Mouse (Mus musculus) splenic B cell, adult 2 months (primary cell): ENCODE measurements around the gene Map1a.
A peak's percentile ranks its signal among the peaks of the same experiment; 100 is the strongest.

Experiments used
- DNase-seq: peaks from one replicate; pipeline ENCODE4 v3.0.0-alpha.2; 2011; ENCODE audit warnings: low read depth, low spot score
- H3K27me3 ChIP-seq: 2 replicates; pipeline ENCODE4 v1.6.1; 2012; ENCODE audit warnings: mild to moderate bottlenecking, low read length, moderate library complexity, mixed read lengths; ENCODE audit not compliant: control insufficient read depth, poor library complexity, insufficient read depth, severe bottlenecking
- H3K36me3 ChIP-seq: 2 replicates; pipeline ENCODE4 v1.6.1; 2012; ENCODE audit warnings: mild to moderate bottlenecking, low read length, moderate library complexity, mixed read lengths; ENCODE audit not compliant: control insufficient read depth, poor library complexity, insufficient read depth, severe bottlenecking

Gene Map1a

DNA sequence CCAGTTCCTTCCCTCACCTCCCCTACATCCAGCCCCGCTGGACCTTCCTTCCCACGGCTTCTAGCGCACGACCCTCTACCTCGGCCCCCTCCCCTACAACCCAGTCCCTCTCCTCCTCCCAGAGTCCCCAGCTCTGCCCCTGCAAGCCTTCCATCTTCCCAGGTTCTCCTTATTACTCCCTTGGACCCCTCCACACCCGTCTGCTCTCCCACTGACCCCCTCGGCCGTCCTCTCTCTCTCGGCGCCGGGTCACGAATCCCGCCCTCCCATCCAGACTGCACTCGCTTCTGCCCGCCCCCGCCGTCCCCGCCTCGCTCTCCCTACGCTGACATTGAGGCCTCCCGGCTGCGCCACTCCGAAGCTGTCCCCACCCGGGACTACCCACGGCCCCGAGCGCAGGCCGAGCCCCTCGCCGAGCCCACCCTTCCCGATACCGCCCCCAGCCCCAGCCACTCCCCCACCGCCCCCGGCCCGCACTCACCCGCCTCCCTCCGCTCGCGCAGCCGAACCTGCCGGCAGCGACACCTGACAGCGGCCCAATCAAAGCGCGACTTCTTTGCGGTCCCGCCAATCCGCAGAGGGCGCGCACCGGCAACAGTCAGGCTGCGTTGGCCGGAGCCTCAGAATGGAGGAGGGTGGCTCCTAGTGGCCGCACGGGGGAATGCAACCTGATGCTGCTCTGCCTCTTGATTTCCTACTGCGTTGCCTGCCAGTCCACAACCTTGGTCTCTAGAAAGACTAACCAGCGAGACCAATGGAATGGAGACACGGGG is 65.6 kb downstream of the Map1a start, which contains the start of gene Ppip5k1:
TSS of gene Ppip5k1 (minus strand) at position 577 of the 773 bp plus-strand sequence.
- Histone ChIP-seq H3K36me3 (no peaks in the 10 kb centered on the region), H3K27me3 (no peaks in the 10 kb centered on the region)
- peak; percentile 97 for DNase-seq

DNA sequence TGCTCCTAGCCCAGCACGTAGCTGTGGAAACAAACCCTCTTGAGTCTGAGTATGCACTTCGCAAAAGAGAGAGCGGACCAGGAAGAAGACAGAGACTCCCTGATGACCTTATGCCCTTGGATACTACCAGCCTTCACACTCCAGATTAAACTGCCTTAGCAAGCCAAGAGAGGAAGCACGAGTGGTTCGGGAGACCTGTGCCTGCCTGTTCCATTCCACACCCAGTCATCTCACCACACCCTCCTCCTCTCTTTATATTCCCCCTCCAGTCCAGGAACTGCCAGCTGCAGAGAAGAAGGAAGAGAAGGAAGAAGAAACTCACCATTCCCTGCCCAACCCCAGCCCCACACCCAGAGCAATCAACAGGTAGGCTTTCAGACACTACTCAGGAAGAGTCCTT is 68.1 kb downstream of the Map1a start, which contains the start of gene Ckmt1:
TSS of gene Ckmt1 (plus strand) at position 221 of the 400 bp plus-strand sequence.
- H3K36me3 ChIP-seq, result no peaks in the 10 kb centered on the region
- no peaks in the 10 kb centered on the region for H3K27me3 ChIP-seq
- DNase-seq, result no peak

DNA sequence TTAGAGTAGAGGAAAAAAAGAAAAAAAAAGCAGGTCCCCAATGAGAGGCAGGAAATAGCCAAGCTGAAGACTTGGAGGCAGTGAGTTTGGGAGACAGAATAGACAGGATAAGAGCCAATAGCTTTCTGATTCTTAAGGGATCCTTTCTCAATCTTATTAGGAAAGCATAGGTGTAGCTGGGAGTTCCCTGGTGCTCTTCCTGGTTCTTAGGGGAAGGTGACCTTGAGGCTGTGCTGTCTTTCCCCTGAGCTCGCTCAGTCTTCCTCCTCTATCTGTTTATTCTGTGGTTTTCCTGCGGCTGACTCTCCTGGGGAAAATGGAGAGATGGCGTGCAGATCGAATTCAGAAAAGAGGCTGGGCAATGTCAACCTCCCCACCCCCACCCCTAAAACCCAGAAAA is 68.6 kb downstream of the Map1a start:
- no peak for DNase-seq
- H3K36me3 ChIP-seq, result no peaks in the 10 kb centered on the region
- no peaks in the 10 kb centered on the region for H3K27me3 ChIP-seq

DNA sequence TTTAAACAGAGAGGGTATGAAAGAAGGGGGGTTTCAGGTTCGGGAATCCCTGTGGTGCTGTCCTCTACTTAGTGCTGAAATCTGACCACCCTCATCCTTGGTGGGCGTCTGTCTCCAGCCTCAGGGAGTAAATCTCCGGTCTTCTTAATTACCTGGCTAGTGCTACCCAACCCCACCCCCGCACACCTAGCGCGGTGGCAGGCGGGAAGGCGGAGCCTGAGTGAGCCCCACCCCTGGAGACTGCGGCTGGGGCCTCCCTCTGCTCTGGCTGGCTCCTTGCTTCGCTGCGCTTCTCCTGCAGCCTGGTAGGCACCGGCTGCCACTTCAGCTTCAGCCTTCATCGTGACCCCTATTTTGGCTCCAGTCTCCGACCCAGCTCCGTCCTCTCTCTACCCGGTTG is 69.0 kb downstream of the Map1a start:
- H3K27me3 ChIP-seq, result no peaks in the 10 kb centered on the region
- H3K36me3 ChIP-seq, result no peaks in the 10 kb centered on the region
- DNase-seq, result peak; percentile 56

GRCm38 (mm10) chr2:121359461-121359860 is 70.1 kb downstream of the Map1a start:
- H3K36me3 ChIP-seq, result no peaks in the 10 kb centered on the region
- no peaks in the 10 kb centered on the region for H3K27me3 ChIP-seq
- no peak for DNase-seq
